Mouse (Mus musculus): ENCODE data around the gene I0C0044D17Rik. TPM values are rescaled to one million over a fixed set of nuclear protein-coding genes. Genes with fewer than 3 reads are reported as not detected.
A peak's percentile ranks its signal among the peaks of the same experiment; 100 is the strongest.

The I0C0044D17Rik gene
- total RNA-seq, 1 experiment: 0.13 TPM

GRCm38 (mm10) chr4:98789133-98789765 lies 34.4 kb downstream of the I0C0044D17Rik start:
- Histone ChIP-seq H3K27ac (ENCODE audit: insufficient read depth, low read depth, low read length, poor library complexity, severe bottlenecking) (no peak overlapping the region), H3K4me3 (ENCODE audit: insufficient read depth in 1 of 2, low read depth in 1 of 2, low read length in 2 of 2, poor library complexity in 1 of 2, severe bottlenecking in 1 of 2) (no peak overlapping the region), H3K9ac (ENCODE audit: insufficient read depth, low read depth, low read length, poor library complexity, severe bottlenecking) (no peak overlapping the region), H3K4me1 (ENCODE audit: control insufficient read depth in 2 of 2, insufficient read depth in 2 of 2, low read length in 2 of 2, poor library complexity in 1 of 2) (peaks cover 9 to 24% of the 10 kb centered on the region in 2 experiments), H3K36me3 (ENCODE audit: control insufficient read depth, insufficient read depth, low read length, poor library complexity, severe bottlenecking) (no peaks in the 10 kb centered on the region), H3K9me3 (ENCODE audit: control insufficient read depth, insufficient read depth, low read depth, low read length) (no peaks in the 10 kb centered on the region)
- DNase-seq (ENCODE audit: low read depth, low spot score): no peak
- TF ChIP-seq ZNF384 (IDR thresholded peaks at IDR 0.05; ENCODE audit: low read depth, low read length): no peak
- TF ChIP-seq MAFK (IDR thresholded peaks at IDR 0.05; ENCODE audit: insufficient read depth, low read depth, low read length): no peak
- TF ChIP-seq CHD2 (IDR thresholded peaks at IDR 0.05; ENCODE audit: low read depth, low read length): no peak
- no peak for TF ChIP-seq HCFC1 (IDR thresholded peaks at IDR 0.05; ENCODE audit: borderline replicate concordance, insufficient read depth, low read length)
- no peak for TF ChIP-seq ZC3H11A (IDR thresholded peaks at IDR 0.05; ENCODE audit: borderline replicate concordance, low read depth, low read length)
- in situ Hi-C loops (cut with MboI; ENCODE audit: low sequenced_read_pairs in 2 of 2, unreplicated experiment in 2 of 2): no loop called here

GRCm38 (mm10) chr4:98786281-98786680 lies 37.4 kb downstream of the I0C0044D17Rik start:
- in situ Hi-C loops (cut with MboI; ENCODE audit: low sequenced_read_pairs in 2 of 2, unreplicated experiment in 2 of 2): no loop called here
- H3K9me3 ChIP-seq (ENCODE audit: control insufficient read depth, insufficient read depth, low read depth, low read length): no peaks in the 10 kb centered on the region
- TF ChIP-seq ZNF384 (IDR thresholded peaks at IDR 0.05; ENCODE audit: low read depth, low read length) (no peak), CHD2 (IDR thresholded peaks at IDR 0.05; ENCODE audit: low read depth, low read length) (no peak), MAFK (IDR thresholded peaks at IDR 0.05; ENCODE audit: insufficient read depth, low read depth, low read length) (no peak)
- DNase-seq (ENCODE audit: low read depth, low spot score): no peak
- no peaks in the 10 kb centered on the region for H3K36me3 ChIP-seq (ENCODE audit: control insufficient read depth, insufficient read depth, low read length, poor library complexity, severe bottlenecking)
- H3K27ac ChIP-seq (ENCODE audit: insufficient read depth, low read depth, low read length, poor library complexity, severe bottlenecking): no peak overlapping the region
- H3K4me1 ChIP-seq (ENCODE audit: control insufficient read depth in 2 of 2, insufficient read depth in 2 of 2, low read length in 2 of 2, poor library complexity in 1 of 2): peaks cover 9 to 22% of the 10 kb centered on the region in 2 experiments
- 0 out of 4 replicates have a peak overlapping the region, but pooled peaks of 1 of the 2 experiments have one; percentile 3 for H3K4me3 ChIP-seq (ENCODE audit: insufficient read depth in 1 of 2, low read depth in 1 of 2, low read length in 2 of 2, poor library complexity in 1 of 2, severe bottlenecking in 1 of 2)
- no peak overlapping the region for H3K9ac ChIP-seq (ENCODE audit: insufficient read depth, low read depth, low read length, poor library complexity, severe bottlenecking)

GRCm38 (mm10) chr4:98785851-98786250 lies 37.8 kb downstream of the I0C0044D17Rik start:
- H3K27ac ChIP-seq (ENCODE audit: insufficient read depth, low read depth, low read length, poor library complexity, severe bottlenecking): no peak overlapping the region
- no peaks in the 10 kb centered on the region for H3K36me3 ChIP-seq (ENCODE audit: control insufficient read depth, insufficient read depth, low read length, poor library complexity, severe bottlenecking)
- in situ Hi-C loops (cut with MboI; ENCODE audit: low sequenced_read_pairs in 2 of 2, unreplicated experiment in 2 of 2): no loop called here
- H3K9ac ChIP-seq (ENCODE audit: insufficient read depth, low read depth, low read length, poor library complexity, severe bottlenecking): no peak overlapping the region
- peaks cover 9 to 21% of the 10 kb centered on the region in 2 experiments for H3K4me1 ChIP-seq (ENCODE audit: control insufficient read depth in 2 of 2, insufficient read depth in 2 of 2, low read length in 2 of 2, poor library complexity in 1 of 2)
- DNase-seq (ENCODE audit: low read depth, low spot score): no peak
- H3K4me3 ChIP-seq (ENCODE audit: insufficient read depth in 1 of 2, low read depth in 1 of 2, low read length in 2 of 2, poor library complexity in 1 of 2, severe bottlenecking in 1 of 2): peak overlapping the region in 1 of 2 experiments; percentile 3; a peak in 1 of 4 replicates
- TF ChIP-seq ZC3H11A (IDR thresholded peaks at IDR 0.05; ENCODE audit: borderline replicate concordance, low read depth, low read length) (no peak), ZNF384 (IDR thresholded peaks at IDR 0.05; ENCODE audit: low read depth, low read length) (no peak), HCFC1 (IDR thresholded peaks at IDR 0.05; ENCODE audit: borderline replicate concordance, insufficient read depth, low read length) (no peak), MAFK (IDR thresholded peaks at IDR 0.05; ENCODE audit: insufficient read depth, low read depth, low read length) (no peak), CHD2 (IDR thresholded peaks at IDR 0.05; ENCODE audit: low read depth, low read length) (no peak)
- H3K9me3 ChIP-seq (ENCODE audit: control insufficient read depth, insufficient read depth, low read depth, low read length): no peaks in the 10 kb centered on the region

GRCm38 (mm10) chr4:98778219-98778618 lies 45.4 kb downstream of the I0C0044D17Rik start:
- Histone ChIP-seq H3K27ac (ENCODE audit: insufficient read depth, low read depth, low read length, poor library complexity, severe bottlenecking) (no peak overlapping the region), H3K4me3 (ENCODE audit: insufficient read depth in 1 of 2, low read depth in 1 of 2, low read length in 2 of 2, poor library complexity in 1 of 2, severe bottlenecking in 1 of 2) (peak overlapping the region in 1 of 2 experiments; percentile 24; a peak in 1 of 4 replicates), H3K9me3 (ENCODE audit: control insufficient read depth, insufficient read depth, low read depth, low read length) (no peaks in the 10 kb centered on the region), H3K4me1 (ENCODE audit: control insufficient read depth in 2 of 2, insufficient read depth in 2 of 2, low read length in 2 of 2, poor library complexity in 1 of 2) (peaks cover 3 to 12% of the 10 kb centered on the region in 2 experiments; a peak in 3 of 4 replicates), H3K36me3 (ENCODE audit: control insufficient read depth, insufficient read depth, low read length, poor library complexity, severe bottlenecking) (no peaks in the 10 kb centered on the region), H3K9ac (ENCODE audit: insufficient read depth, low read depth, low read length, poor library complexity, severe bottlenecking) (no peak overlapping the region)
- no peak for TF ChIP-seq MAFK (IDR thresholded peaks at IDR 0.05; ENCODE audit: insufficient read depth, low read depth, low read length)
- TF ChIP-seq ZNF384 (IDR thresholded peaks at IDR 0.05; ENCODE audit: low read depth, low read length): no peak
- TF ChIP-seq HCFC1 (IDR thresholded peaks at IDR 0.05; ENCODE audit: borderline replicate concordance, insufficient read depth, low read length): no peak
- no peak for TF ChIP-seq CHD2 (IDR thresholded peaks at IDR 0.05; ENCODE audit: low read depth, low read length)
- TF ChIP-seq ZC3H11A (IDR thresholded peaks at IDR 0.05; ENCODE audit: borderline replicate concordance, low read depth, low read length): no peak
- in situ Hi-C loops (cut with MboI; ENCODE audit: low sequenced_read_pairs in 2 of 2, unreplicated experiment in 2 of 2): no loop called here
- no peak for DNase-seq (ENCODE audit: low read depth, low spot score)

All from ES-E14 (cell line).